Mouse (Mus musculus) cortical plate, adult 2 months (tissue): ENCODE results near the gene Megf9.

Experiments used
- CTCF ChIP-seq: fragments of 200-500 bp; IDR thresholded peaks from 2 replicates; pipeline ENCODE4 v1.5.1; 2011; ENCODE audit warnings: mild to moderate bottlenecking, control low read depth, low read length; ENCODE audit not compliant: insufficient read depth; ENCODE audit errors: extremely low read depth
- POLR2A ChIP-seq: fragments of 200-500 bp; IDR thresholded peaks from 2 replicates; pipeline ENCODE4 v1.6.1; 2011; ENCODE audit warnings: mild to moderate bottlenecking, low read length, control low read depth; ENCODE audit not compliant: insufficient read depth; ENCODE audit errors: extremely low read depth

GRCm38 (mm10) chr4:70542387-70542786, 7.6 kb upstream of the Megf9 start:
- TF ChIP-seq CTCF (no peak), POLR2A (no peak)
